Mouse (Mus musculus) kidney, embryonic 14.5 days (tissue): Measurements from ENCODE around the gene Kpna6. TPM values are rescaled to one million over a fixed set of nuclear protein-coding genes. Genes with fewer than 3 reads are reported as not detected.
"Not testable (repeated sequence)": the region's sequence is repeated elsewhere in the genome, so short reads cannot be mapped to it uniquely, and the experiment has no call there.

Source experiments
- ATAC-seq: fragments of 200-750 bp; cut with Nextera tagmentation; 2 replicates; pipeline ENCODE4 v1.8.0; 2017; ENCODE audit warnings: moderate number of reproducible peaks, mild to moderate bottlenecking, moderate TSS enrichment, moderate library complexity; ENCODE audit not compliant: low FRiP score, low TSS enrichment
- H3K27ac ChIP-seq: fragments of 300-500 bp; sonication (generic); 2 replicates; pipeline ENCODE4 v1.5.1; 2014; ENCODE audit warnings: low read depth, mild to moderate bottlenecking, low read length, moderate library complexity, mixed read lengths
- H3K27me3 ChIP-seq: fragments of 300-500 bp; sonication (generic); 2 replicates; pipeline ENCODE4 v1.6.1; 2014; ENCODE audit warnings: mild to moderate bottlenecking, low read length; ENCODE audit not compliant: control insufficient read depth, insufficient read depth
- H3K36me3 ChIP-seq: fragments of 300-500 bp; sonication (generic); 2 replicates; pipeline ENCODE4 v1.6.1; 2014; ENCODE audit warnings: low read length, mixed read lengths; ENCODE audit not compliant: control insufficient read depth, insufficient read depth
- H3K4me1 ChIP-seq: fragments of 300-500 bp; sonication (generic); 2 replicates; pipeline ENCODE4 v1.6.1; 2014; ENCODE audit warnings: low read length, mixed read lengths; ENCODE audit not compliant: control insufficient read depth, insufficient read depth
- H3K4me2 ChIP-seq: fragments of 300-500 bp; sonication (generic); replicated peaks from 2 replicates; pipeline ENCODE4 v1.6.1; 2014; ENCODE audit warnings: low read depth, mild to moderate bottlenecking, low read length
- H3K4me3 ChIP-seq: fragments of 300-500 bp; sonication (generic); 2 replicates; pipeline ENCODE4 v1.5.1; 2014; ENCODE audit warnings: mild to moderate bottlenecking, low read length
- H3K9ac ChIP-seq: fragments of 300-500 bp; sonication (generic); 2 replicates; pipeline ENCODE4 v1.6.1; 2014; ENCODE audit warnings: low read depth, mild to moderate bottlenecking, low read length, moderate library complexity
- H3K9me3 ChIP-seq: fragments of 300-500 bp; sonication (generic); 2 replicates; pipeline ENCODE4 v1.6.1; 2016; ENCODE audit warnings: low read length; ENCODE audit not compliant: control insufficient read depth
- WGBS: fragments of 180-500 bp; shearing (Covaris S2); extraction: QIAGEN DNeasy Blood & Tissue Kit; methylation state at CpG from one replicate; pipeline ENCODE4 v1.1.7; 2014; 5-methylcytosine and 5-hydroxymethylcytosine counted together
- polyA plus RNA-seq: library from polyadenylated mRNA; unstranded; fragments of >200 nt; fragmentation: Nextera tagmentation; extraction: Ambion mirVana; gene quantifications from 2 replicates; pipeline ENCODE4 v1.2.1, GENCODE M21; 2014

Gene Kpna6
- 13.2 and 14.7 TPM in 2 replicates for polyA plus RNA-seq

- under 1% methylated on average over 59 of the region's 65 CpGs for WGBS
- Histone ChIP-seq H3K4me1 (peaks cover 5% of the 10 kb centered on the region; the same call in 1 of the 2 replicates), H3K36me3 (peaks cover 19% of the 10 kb centered on the region), H3K9ac (peak within 1 kb of the TSS; percentile 98), H3K4me2 (peak within 1 kb of the TSS; percentile 80), H3K27ac (peak within 1 kb of the TSS; percentile 97), H3K9me3 (no peaks in the 10 kb centered on the region), H3K4me3 (peak within 1 kb of the TSS; percentile 99), H3K27me3 (no peaks in the 10 kb centered on the region)
- ATAC-seq = peak; percentile 90
Observed at GRCm38 (mm10) chr4:129672083-129672877, at the start of gene Kpna6. TSS of gene Kpna6 (minus strand) at chr4:129672767.

- Histone ChIP-seq H3K27ac (no peak overlapping the region), H3K4me2 (no peak overlapping the region), H3K9me3 (no peaks in the 10 kb centered on the region), H3K36me3 (peaks cover 83% of the 10 kb centered on the region), H3K9ac (no peak overlapping the region), H3K4me1 (no peaks in the 10 kb centered on the region), H3K4me3 (no peak overlapping the region), H3K27me3 (no peaks in the 10 kb centered on the region)
- WGBS = 88% methylated on average over 9 of the region's 9 CpGs
- no peak for ATAC-seq
Observed at GRCm38 (mm10) chr4:129716310-129716709, 43.7 kb upstream of the Kpna6 start.

GRCm38 (mm10) chr4:129709486-129710129 lies 37.0 kb upstream of the Kpna6 start:
- Histone ChIP-seq H3K36me3 (peaks cover 94% of the 10 kb centered on the region), H3K4me2 (no peak overlapping the region), H3K4me3 (no peak overlapping the region), H3K27ac (no peak overlapping the region), H3K27me3 (no peaks in the 10 kb centered on the region), H3K4me1 (no peaks in the 10 kb centered on the region), H3K9me3 (no peaks in the 10 kb centered on the region), H3K9ac (no peak overlapping the region)
- whole genome bisulfite sequencing = 86% methylated on average over 8 of the region's 8 CpGs
- no peak for ATAC-seq

GRCm38 (mm10) chr4:129706750-129707149 lies 34.2 kb upstream of the Kpna6 start:
- no peak for ATAC-seq
- Histone ChIP-seq H3K4me3 (no peak overlapping the region), H3K27ac (no peak overlapping the region), H3K9me3 (no peaks in the 10 kb centered on the region), H3K9ac (no peak overlapping the region), H3K4me2 (no peak overlapping the region), H3K4me1 (peaks cover 9% of the 10 kb centered on the region), H3K36me3 (peaks cover 86% of the 10 kb centered on the region), H3K27me3 (no peaks in the 10 kb centered on the region)
- 69% methylated on average over 3 of the region's 3 CpGs for WGBS

GRCm38 (mm10) chr4:129702454-129702853 lies 29.9 kb upstream of the Kpna6 start:
- Histone ChIP-seq H3K36me3 (peaks cover 44% of the 10 kb centered on the region), H3K27me3 (no peaks in the 10 kb centered on the region), H3K9me3 (no peaks in the 10 kb centered on the region), H3K9ac (no peak overlapping the region), H3K4me2 (no peak overlapping the region), H3K4me3 (no peak overlapping the region), H3K4me1 (peaks cover 11% of the 10 kb centered on the region), H3K27ac (peak overlapping the region; percentile 67)
- peak; percentile 92 for ATAC-seq
- 13% methylated on average over 11 of the region's 11 CpGs for WGBS

GRCm38 (mm10) chr4:129701503-129702377 lies 29.2 kb upstream of the Kpna6 start:
- H3K4me2 ChIP-seq = no peak overlapping the region
- no peak overlapping the region for H3K4me3 ChIP-seq
- peaks cover 38% of the 10 kb centered on the region for H3K36me3 ChIP-seq
- H3K27me3 ChIP-seq = no peaks in the 10 kb centered on the region
- no peak overlapping the region for H3K9ac ChIP-seq
- peak overlapping the region; percentile 67; the same call in 1 of the 2 replicates for H3K27ac ChIP-seq
- peaks cover 14% of the 10 kb centered on the region for H3K4me1 ChIP-seq
- ATAC-seq = peak; percentile 34
- no peaks in the 10 kb centered on the region for H3K9me3 ChIP-seq
- 48% methylated on average over 17 of the region's 17 CpGs for WGBS

- H3K9ac ChIP-seq, H3K27me3 ChIP-seq, H3K9me3 ChIP-seq, ATAC-seq, H3K4me3 ChIP-seq, H3K4me2 ChIP-seq, H3K27ac ChIP-seq: not testable (repeated sequence)
- WGBS = 96% methylated on average over 6 of the region's 6 CpGs
- Histone ChIP-seq H3K36me3 (peaks cover 27% of the 10 kb centered on the region), H3K4me1 (peaks cover 16% of the 10 kb centered on the region)
Observed at GRCm38 (mm10) chr4:129700661-129701060, 28.1 kb upstream of the Kpna6 start.

GRCm38 (mm10) chr4:129700216-129700615 lies 27.6 kb upstream of the Kpna6 start:
- H3K27ac ChIP-seq = no peak overlapping the region
- 70% methylated on average over 1 of the region's 1 CpGs for WGBS
- no peak overlapping the region for H3K4me3 ChIP-seq
- H3K4me2 ChIP-seq = no peak overlapping the region
- H3K9me3 ChIP-seq = no peaks in the 10 kb centered on the region
- H3K27me3 ChIP-seq = no peaks in the 10 kb centered on the region
- no peak for ATAC-seq
- no peak overlapping the region for H3K9ac ChIP-seq
- peaks cover 18% of the 10 kb centered on the region for H3K4me1 ChIP-seq
- peaks cover 23% of the 10 kb centered on the region for H3K36me3 ChIP-seq
